Mouse (Mus musculus) midbrain, embryonic 10.5 days (tissue): ENCODE results near the gene Nr1i3. TPM values are rescaled to one million over a fixed set of nuclear protein-coding genes. Genes with fewer than 3 reads are reported as not detected.

ENCODE experiments used
- DNase-seq: peaks from one replicate; pipeline ENCODE4 v3.0.0-alpha.2; 2017; ENCODE audit warnings: low spot score
- H3K27ac ChIP-seq: fragments of 300-500 bp; sonication (generic); replicated peaks from 2 replicates; pipeline ENCODE4 v1.5.1; 2016; ENCODE audit warnings: mild to moderate bottlenecking
- H3K27me3 ChIP-seq: fragments of 300-500 bp; sonication (generic); 2 replicates; pipeline ENCODE4 v1.6.1; 2016; ENCODE audit warnings: low read depth, mild to moderate bottlenecking; ENCODE audit not compliant: poor library complexity, severe bottlenecking
- H3K36me3 ChIP-seq: fragments of 300-500 bp; sonication (generic); 2 replicates; pipeline ENCODE4 v1.6.1; 2016; ENCODE audit warnings: mild to moderate bottlenecking, moderate library complexity
- H3K4me1 ChIP-seq: fragments of 300-500 bp; sonication (generic); 2 replicates; pipeline ENCODE4 v1.6.1; 2016
- H3K4me3 ChIP-seq: fragments of 300-500 bp; sonication (generic); 2 replicates; pipeline ENCODE4 v1.5.1; 2016; ENCODE audit warnings: mild to moderate bottlenecking, moderate library complexity
- H3K9me3 ChIP-seq: fragments of 300-500 bp; sonication (generic); replicated peaks from 2 replicates; pipeline ENCODE4 v1.6.1; 2016; ENCODE audit warnings: mild to moderate bottlenecking
- WGBS: fragments of 180-500 bp; shearing (Covaris S2); methylation state at CpG from one replicate; pipeline ENCODE4 v1.1.7; 2016; 5-methylcytosine and 5-hydroxymethylcytosine counted together
- polyA plus RNA-seq: library from polyadenylated mRNA; unstranded; fragments of >200 nt; fragmentation: Nextera tagmentation; extraction: Ambion mirVana; gene quantifications from 2 replicates; pipeline ENCODE4 v1.2.1, GENCODE M21; 2016

The Nr1i3 gene
- polyA plus RNA-seq, 1 experiment from 2014 or later, result 0.28 TPM

DNA sequence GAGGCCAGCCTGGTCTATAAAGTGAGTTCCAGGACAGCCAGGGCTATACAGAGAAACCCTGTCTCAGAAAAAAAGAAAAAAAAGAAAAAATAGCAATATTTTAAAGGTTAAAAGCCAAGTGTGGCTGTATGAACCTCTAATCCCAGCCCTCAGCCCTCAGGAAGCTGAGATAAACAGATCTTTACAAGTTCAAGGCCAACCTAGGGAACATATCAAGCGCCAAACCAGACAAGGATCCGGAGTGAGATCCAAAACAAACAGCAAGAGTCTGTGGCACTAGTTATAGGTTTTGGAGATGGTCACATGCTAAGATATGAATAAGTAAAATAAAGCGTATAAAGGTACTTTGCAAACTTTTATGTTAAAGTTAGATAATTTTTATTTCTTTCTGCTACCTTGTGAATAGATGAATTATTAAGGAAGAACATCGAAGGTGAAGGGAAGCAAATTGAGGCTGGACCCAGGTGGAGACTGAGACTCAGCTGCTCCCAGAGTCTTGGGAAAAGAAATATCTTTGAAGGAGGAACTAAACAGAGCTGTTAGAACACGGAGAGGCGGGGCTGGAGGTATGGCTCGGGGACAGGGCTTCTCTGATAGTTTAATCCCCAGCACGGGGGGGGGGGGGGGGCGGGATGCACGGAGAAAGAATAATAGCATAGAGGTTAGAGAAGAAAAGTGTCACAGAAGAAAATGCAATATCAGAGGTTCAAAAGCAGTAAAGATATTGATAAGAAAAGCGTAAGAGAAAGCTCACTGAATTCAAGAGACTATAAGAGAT lies 10.1 kb upstream of the Nr1i3 start:
- Histone ChIP-seq H3K36me3 (no peaks in the 10 kb centered on the region), H3K4me3 (no peak overlapping the region), H3K9me3 (no peaks in the 10 kb centered on the region), H3K4me1 (0 out of 2 replicates have a peak, but pooled peaks cover 5% of the 10 kb centered on the region), H3K27ac (no peak overlapping the region), H3K27me3 (peaks cover 4% of the 10 kb centered on the region)
- WGBS, result 59% methylated on average over 11 of the region's 11 CpGs
- DNase-seq, result no peak

DNA sequence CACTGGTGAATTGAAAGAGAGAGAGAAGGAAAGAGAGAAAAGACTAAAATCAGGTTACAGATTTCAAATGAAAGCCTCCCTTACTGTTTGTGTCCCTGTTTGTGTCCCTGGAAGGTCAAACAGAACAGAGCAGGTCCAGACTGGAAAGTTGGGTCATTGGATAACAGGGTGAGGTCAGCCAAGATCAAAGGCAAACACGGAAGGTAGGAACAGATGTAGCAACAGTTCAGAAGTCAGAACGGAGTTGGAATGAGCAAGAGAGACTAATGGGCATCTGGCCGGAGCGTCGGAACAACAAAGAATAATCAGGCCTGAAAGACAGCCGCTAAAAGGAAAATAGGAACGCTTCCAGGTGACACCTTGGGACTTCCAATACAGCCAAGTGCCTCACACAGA lies 9.5 kb upstream of the Nr1i3 start:
- Histone ChIP-seq H3K36me3 (no peaks in the 10 kb centered on the region), H3K27me3 (no peaks in the 10 kb centered on the region), H3K4me1 (0 out of 2 replicates have a peak, but pooled peaks cover 5% of the 10 kb centered on the region), H3K9me3 (no peaks in the 10 kb centered on the region), H3K27ac (no peak overlapping the region), H3K4me3 (no peak overlapping the region)
- 82% methylated on average over 7 of the region's 7 CpGs for WGBS
- DNase-seq, result no peak

DNA sequence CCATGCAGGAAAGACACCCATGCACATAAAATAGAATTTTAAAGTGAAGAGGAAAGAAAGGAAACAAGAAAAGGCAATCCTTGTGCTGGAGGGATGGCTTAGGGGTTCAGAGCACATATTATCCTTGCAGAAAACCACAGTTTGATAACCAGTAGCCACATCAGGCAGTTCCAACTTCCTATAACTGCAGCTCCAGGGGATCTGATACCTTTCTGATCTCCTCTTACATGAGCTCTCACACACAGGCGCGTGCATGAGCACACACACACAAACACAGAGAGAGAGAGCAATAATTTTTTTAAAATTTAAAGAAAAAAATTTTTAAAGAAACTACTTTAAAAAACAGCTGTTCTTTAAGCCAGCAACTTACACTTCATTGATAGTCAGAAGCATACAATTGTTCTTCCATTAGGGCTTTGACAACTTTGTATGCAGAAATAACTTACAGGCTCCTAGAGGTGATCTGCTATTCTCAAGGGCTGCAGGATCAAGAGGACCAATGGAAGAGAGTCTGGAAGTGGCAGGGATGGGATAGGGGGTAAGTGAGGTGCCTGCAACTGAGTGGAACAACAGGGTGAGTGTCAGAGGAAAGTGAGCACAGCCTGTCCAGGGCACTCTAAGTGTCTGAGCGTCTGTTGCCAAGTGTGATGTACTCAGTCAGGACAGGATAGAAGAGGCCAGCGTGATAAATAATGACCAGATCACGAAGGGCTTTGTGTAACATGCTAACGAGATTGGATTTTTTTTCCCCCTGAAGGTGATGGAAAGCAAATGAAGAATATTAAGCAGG lies 7.9 kb upstream of the Nr1i3 start:
- Histone ChIP-seq H3K9me3 (no peaks in the 10 kb centered on the region), H3K4me1 (0 out of 2 replicates have a peak, but pooled peaks cover 5% of the 10 kb centered on the region), H3K4me3 (no peak overlapping the region), H3K36me3 (no peaks in the 10 kb centered on the region), H3K27me3 (no peaks in the 10 kb centered on the region), H3K27ac (no peak overlapping the region)
- 82% methylated on average over 6 of the region's 6 CpGs for WGBS
- DNase-seq, result no peak

DNA sequence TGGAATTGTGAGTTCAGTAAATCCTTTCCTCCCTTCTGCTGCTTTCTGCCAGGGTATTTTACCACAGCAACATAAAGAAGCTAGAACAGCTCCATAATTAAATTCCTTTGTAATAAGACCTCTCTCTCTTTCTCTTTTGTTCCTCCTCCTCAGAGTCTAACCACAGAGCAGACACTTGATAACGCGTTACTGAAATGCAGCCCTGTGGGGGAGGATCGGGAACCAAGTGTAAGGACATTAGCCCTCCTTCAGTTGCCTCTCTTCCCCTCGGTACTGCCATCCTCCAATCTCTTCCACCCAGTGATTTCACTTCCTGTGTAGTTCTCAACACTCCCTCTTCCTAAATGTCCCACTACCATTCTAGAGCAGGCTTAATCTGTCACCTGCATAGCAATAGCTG lies 4.4 kb upstream of the Nr1i3 start:
- Histone ChIP-seq H3K4me1 (peaks cover 9% of the 10 kb centered on the region; the same call in 1 of the 2 replicates), H3K27ac (no peak overlapping the region), H3K36me3 (no peaks in the 10 kb centered on the region), H3K4me3 (no peak overlapping the region), H3K27me3 (no peaks in the 10 kb centered on the region), H3K9me3 (no peaks in the 10 kb centered on the region)
- no peak for DNase-seq
- 28% methylated on average over 4 of the region's 4 CpGs for WGBS

DNA sequence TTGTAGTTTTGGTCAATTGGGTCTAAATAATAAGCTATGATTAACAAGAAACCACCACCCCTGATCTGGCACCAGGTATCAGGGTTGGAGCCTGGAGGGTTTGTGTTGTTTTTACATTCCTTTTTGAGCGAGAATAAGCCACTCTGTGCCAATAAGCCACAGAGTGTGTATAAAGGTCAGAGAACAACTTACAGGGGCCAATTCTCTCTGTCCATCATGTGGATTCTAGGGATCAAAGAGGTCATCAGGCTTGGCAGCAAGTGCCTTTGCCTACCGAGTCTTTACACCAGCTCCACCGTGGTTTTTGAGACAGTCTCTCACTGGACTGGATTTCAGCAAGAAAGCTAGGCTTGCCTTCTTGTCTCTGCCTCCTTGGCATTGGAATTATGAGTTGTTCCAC lies 916 bp upstream of the Nr1i3 start:
- WGBS, result 48% methylated on average over 3 of the region's 3 CpGs

DNA sequence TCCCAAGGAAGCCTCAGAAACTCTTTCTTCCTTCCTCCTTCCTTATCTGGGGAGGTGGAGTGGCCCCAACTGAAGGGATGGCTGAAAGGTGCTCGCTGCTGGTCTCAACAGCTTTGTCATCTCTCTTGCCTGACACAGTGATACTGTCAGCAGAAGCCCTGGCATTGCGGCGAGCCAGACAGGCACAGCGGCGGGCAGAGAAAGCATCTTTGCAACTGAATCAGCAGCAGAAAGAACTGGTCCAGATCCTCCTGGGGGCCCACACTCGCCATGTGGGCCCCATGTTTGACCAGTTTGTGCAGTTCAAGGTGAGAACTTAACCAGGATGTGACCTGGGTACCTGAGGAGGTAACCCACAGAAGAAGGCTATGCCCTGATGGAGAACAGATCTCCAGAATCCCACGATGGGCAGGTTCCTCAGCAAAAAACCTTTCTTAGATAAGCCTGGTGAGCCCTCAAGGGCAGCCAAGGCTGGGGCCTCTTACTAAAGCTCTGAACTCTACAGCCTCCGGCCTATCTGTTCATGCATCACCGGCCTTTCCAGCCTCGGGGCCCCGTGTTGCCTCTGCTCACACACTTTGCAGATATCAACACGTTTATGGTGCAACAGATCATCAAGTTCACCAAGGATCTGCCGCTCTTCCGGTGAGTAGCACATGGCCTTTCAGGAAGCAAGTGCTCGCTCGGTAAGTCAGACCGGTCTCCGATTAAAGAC lies 2.6 kb downstream of the Nr1i3 start:
- H3K4me3 ChIP-seq, result no peak overlapping the region
- H3K4me1 ChIP-seq, result peaks cover 18% of the 10 kb centered on the region
- no peak for DNase-seq
- no peak overlapping the region for H3K27ac ChIP-seq
- 92% methylated on average over 18 of the region's 18 CpGs for WGBS
- H3K27me3 ChIP-seq, result no peaks in the 10 kb centered on the region
- H3K36me3 ChIP-seq, result peaks cover 29% of the 10 kb centered on the region
- no peaks in the 10 kb centered on the region for H3K9me3 ChIP-seq

More for the DNA sequence above, 916 bp upstream of the Nr1i3 start:
- H3K4me1 ChIP-seq, result peaks cover 9% of the 10 kb centered on the region; the same call in 1 of the 2 replicates
- H3K27ac ChIP-seq, result no peak overlapping the region
- H3K27me3 ChIP-seq, result no peaks in the 10 kb centered on the region
- H3K4me3 ChIP-seq, result no peak overlapping the region
- H3K9me3 ChIP-seq, result no peaks in the 10 kb centered on the region
- H3K36me3 ChIP-seq, result 0 out of 2 replicates have a peak, but pooled peaks cover 2% of the 10 kb centered on the region
- no peak for DNase-seq

DNA sequence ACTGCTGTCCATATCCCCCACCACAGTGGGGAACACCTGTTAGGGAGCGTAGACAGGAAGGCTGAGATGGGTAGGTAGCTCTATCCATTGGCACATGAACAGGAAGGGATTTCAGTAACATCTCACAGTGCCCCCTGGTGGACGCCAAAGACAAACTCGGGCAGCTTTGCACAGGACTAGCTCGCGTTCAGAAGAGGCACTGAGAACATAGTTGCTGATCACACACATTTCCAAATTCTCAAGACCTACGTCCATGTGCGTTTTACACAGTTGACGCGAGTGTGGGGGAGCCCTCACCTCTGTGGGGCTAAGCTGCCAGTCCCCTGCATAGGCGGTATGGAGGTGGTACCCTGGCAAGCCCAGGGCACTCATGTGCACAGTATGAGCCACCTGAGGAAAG lies 7.1 kb downstream of the Nr1i3 start:
- DNase-seq, result peak; percentile 88
- H3K36me3 ChIP-seq, result peaks cover 29% of the 10 kb centered on the region
- peaks cover 19% of the 10 kb centered on the region for H3K4me1 ChIP-seq
- peak overlapping the region; percentile 66 for H3K4me3 ChIP-seq
- WGBS, result 11% methylated on average over 10 of the region's 10 CpGs
- H3K9me3 ChIP-seq, result no peaks in the 10 kb centered on the region
- H3K27ac ChIP-seq, result no peak overlapping the region
- no peaks in the 10 kb centered on the region for H3K27me3 ChIP-seq

DNA sequence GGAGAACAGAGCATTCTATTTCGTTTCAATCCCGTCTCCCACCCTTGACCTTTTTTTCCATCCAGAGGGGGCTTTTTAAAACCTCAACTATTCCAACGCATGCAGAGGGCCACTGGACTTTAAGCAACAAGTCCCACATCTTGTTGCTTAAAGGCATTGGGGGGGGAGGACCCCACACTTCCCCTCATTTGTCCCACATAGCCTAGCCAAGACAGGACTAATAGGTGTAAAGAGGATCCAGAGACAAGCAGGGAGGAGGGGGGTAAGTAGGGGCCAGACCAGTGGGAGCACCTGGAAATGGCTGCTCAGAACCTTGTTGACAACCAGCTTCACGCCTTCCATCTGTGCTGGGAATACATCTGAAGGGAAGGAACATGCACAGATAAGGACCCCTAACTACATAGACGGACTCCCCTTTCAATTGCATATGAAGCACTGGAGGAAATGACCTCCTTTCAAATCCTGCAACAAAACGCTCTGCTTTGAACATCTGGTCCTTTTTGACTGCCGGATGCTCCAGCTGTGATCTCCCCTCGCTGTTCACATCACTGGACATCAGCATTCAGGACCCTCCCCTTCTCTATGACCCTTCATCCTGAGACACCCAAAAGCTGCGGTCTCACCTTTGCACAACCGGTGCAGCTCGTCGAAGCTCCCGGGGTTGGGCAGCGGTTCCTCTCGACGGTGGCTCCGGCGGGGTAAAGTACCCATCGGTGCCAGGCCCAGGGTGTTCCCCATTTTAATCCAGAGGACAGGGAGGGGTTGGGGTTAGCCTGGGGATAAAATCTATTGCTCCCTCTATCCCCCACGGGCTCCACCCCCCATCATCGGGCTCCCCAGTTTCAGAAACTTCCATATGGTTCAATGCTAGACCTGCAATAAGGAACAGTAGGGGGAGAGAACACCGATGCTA lies 7.8 kb downstream of the Nr1i3 start:
- H3K36me3 ChIP-seq, result peaks cover 29% of the 10 kb centered on the region
- WGBS, result 9% methylated on average over 22 of the region's 22 CpGs
- H3K4me3 ChIP-seq, result peak overlapping the region; percentile 66
- peaks cover 21% of the 10 kb centered on the region for H3K4me1 ChIP-seq
- H3K27ac ChIP-seq, result peak overlapping the region; percentile 85
- no peaks in the 10 kb centered on the region for H3K27me3 ChIP-seq
- no peaks in the 10 kb centered on the region for H3K9me3 ChIP-seq
- peak; percentile 28 for DNase-seq

DNA sequence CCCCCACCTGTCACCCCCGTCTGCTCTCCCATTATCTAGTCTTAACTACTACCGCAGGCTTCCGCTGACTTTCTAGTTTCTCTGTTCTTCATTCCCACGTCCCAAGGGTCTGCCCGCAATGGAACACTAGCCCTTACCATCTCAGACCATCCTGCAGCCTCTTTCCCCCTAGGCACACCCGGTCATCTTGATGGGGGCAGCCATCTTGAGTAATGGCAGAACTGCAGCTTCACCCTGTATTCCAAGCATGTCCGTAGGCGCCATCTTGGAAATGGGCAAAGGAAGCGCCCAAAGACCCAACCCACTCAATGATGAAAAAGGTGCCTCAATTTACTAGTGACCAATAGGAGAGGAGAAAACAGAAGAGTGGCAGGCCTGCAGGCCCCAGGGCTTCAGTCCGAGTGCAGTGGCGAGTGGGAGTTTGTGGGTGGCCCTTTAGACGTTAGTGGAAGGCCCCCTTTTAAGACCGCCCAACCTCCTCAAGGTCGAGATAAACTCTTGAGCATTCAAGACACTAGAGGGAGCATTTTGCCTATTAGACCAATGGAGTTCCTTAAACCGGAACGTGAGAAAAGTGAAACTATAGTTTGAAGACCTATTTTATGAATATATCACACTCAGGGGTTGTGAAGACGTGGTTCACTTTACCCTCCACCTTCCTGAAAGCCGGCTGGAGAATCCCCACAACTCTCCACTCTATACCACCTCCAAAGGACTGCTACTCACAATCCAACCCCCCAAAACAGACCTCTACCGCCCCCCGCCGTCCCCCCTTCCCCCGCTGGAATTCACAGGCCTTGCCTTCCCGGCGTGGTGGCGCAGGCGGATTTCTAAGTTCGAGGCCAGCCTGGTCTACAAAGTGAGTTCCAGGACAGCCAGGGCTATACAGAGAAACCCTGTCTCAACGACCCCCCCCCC lies 8.7 kb downstream of the Nr1i3 start, which contains the start of gene Tomm40l:
Gene Tomm40l (minus strand): TSS at position 277 of the 918 bp plus-strand sequence.
- peak; percentile 93 for DNase-seq
- WGBS, result 4% methylated on average over 28 of the region's 28 CpGs

DNA sequence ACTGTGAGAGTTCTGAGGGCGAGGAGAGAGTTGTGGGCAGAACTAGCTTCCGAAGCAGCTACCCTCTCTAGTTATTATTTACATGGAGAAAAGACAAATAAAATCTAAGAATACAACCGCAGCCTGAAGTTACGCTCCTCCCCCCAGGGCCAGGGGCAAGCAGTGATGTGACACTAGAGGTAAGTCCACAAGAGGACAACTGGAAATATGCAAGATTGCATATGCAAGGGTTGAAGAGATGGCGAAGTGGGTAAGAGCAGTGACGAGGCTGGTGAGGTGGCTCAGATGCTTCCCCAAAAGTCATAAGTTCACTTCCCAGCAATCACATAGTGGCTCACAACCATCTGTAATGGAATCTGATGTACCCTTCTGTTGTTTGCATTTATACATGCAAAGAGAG lies 9.4 kb downstream of the Nr1i3 start:
- H3K27ac ChIP-seq, result peak overlapping the region; percentile 85

More for the DNA sequence above, 8.7 kb downstream of the Nr1i3 start, which contains the start of gene Tomm40l:
- Histone ChIP-seq H3K36me3 (peaks cover 27% of the 10 kb centered on the region), H3K4me3 (peak within 1 kb of the TSS; percentile 66), H3K9me3 (no peaks in the 10 kb centered on the region), H3K4me1 (peaks cover 22% of the 10 kb centered on the region), H3K27me3 (no peaks in the 10 kb centered on the region), H3K27ac (peak within 1 kb of the TSS; percentile 85)

DNA sequence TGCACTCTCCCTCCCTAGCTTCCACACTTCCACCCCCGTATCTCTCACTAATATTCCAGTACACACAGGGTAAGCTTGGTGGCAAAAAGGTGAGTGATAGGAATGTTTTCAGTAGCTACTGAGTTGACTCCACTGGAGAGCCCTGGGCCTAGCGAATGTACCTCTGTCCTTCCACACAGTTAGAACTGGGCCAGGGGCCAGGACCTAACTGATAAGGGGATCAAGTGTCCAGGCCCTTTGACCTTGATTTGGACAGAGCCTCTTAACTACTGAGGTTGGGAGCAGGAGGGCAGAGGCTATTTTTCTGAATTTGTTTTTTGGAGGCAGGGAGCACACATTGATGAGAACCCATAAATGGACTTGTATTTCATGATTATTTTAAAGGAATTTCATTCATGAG lies 10.0 kb downstream of the Nr1i3 start:
- Histone ChIP-seq H3K4me1 (peaks cover 26% of the 10 kb centered on the region), H3K27ac (no peak overlapping the region), H3K9me3 (no peaks in the 10 kb centered on the region), H3K4me3 (no peak overlapping the region), H3K27me3 (no peaks in the 10 kb centered on the region), H3K36me3 (peaks cover 18% of the 10 kb centered on the region)
- 88% methylated on average over 2 of the region's 2 CpGs for WGBS
- DNase-seq, result no peak

More for the DNA sequence above, 9.4 kb downstream of the Nr1i3 start:
- peak overlapping the region; percentile 66 for H3K4me3 ChIP-seq
- no peaks in the 10 kb centered on the region for H3K27me3 ChIP-seq
- peaks cover 24% of the 10 kb centered on the region for H3K36me3 ChIP-seq
- no peaks in the 10 kb centered on the region for H3K9me3 ChIP-seq
- no peak for DNase-seq
- WGBS, result 85% methylated on average over 6 of the region's 6 CpGs
- H3K4me1 ChIP-seq, result peaks cover 22% of the 10 kb centered on the region
